Comparison of ENCODE assay signal across 8 mouse cellular contexts in the genomic region with DNA sequence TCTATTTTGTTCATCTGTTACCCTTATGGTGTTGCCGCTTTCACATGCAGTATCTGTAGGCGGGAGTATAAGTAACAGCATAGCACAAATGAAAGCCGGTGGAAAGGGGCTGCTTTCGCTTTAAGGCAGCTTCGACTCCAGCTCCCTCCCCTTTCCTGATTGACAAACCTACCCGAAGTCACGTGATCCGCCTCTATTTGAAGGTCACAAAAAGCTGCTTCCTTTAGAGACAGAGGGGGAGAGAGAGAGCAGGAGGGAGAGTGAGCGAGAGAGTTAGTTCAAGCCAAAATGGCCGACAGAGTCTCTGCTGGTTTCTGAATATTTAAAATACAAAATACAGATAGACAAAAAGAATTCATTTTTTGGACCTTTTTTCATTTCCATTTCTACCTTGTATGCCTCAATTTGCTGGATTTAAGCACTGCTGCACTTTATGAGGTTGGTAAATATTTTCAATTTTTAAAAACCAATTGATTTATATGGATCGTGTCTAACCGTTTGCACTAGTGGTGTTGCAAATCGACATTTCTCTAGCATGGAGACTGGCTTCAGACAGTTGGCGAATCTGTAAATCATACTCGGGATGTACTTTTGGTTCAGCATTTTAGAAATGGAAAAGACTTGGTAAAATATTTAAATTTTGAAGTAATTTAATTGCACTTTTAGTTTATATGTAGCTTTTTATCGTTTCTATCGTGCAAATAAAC.
DNase-seq lines count a peak whose midpoint lies in the region; ATAC-seq and TF ChIP-seq lines count a peak whose summit lies in the region.

No protein-coding gene starts in this region.

- peak overlapping the region; percentile 94 for H3K4me2 ChIP-seq in CH12.LX (ENCODE audit: insufficient read depth, low read depth, poor library complexity, severe bottlenecking)
- peak overlapping the region; percentile 54 for H3K4me2 ChIP-seq in forebrain, embryonic 11.5 days (ENCODE audit: low read depth, low read length, severe bottlenecking)
- H3K4me2 ChIP-seq in heart, embryonic 16.5 days (ENCODE audit: low read depth, low read length): peak overlapping the region; percentile 84
- H3K4me2 ChIP-seq in liver, embryonic 15.5 days: peak overlapping the region; percentile 80
- H3K4me2 ChIP-seq in neural tube, embryonic 12.5 days (replicated peaks): peak overlapping the region; percentile 69

- peak; percentile 88 for ATAC-seq in forebrain, embryonic 11.5 days (replicated peaks; ENCODE audit: low FRiP score)
- ATAC-seq in heart, embryonic 16.5 days (replicated peaks; ENCODE audit: extremely low read depth, insufficient read depth, low FRiP score): peak; percentile 90
- peak; percentile 72 for ATAC-seq in liver, embryonic 15.5 days (ENCODE audit: insufficient read depth)
- peak; percentile 89 for ATAC-seq in neural tube, embryonic 12.5 days (ENCODE audit: low FRiP score, low read depth)

- peaks cover 0 to 38% of the 10 kb centered on the region in 2 experiments; a peak in 3 of 4 replicates for H3K4me1 ChIP-seq in CH12.LX (ENCODE audit: control insufficient read depth in 1 of 2, insufficient read depth in 2 of 2)
- H3K4me1 ChIP-seq in forebrain, embryonic 11.5 days (replicated peaks; ENCODE audit: control insufficient read depth, insufficient read depth, low read length): peaks cover 10% of the 10 kb centered on the region
- H3K4me1 ChIP-seq in heart, embryonic 16.5 days (ENCODE audit: control insufficient read depth, insufficient read depth, low read length): peaks cover 25% of the 10 kb centered on the region
- peaks cover 45% of the 10 kb centered on the region for H3K4me1 ChIP-seq in liver, embryonic 15.5 days (replicated peaks)
- H3K4me1 ChIP-seq in neural tube, embryonic 12.5 days: peaks cover 25% of the 10 kb centered on the region

- TF ChIP-seq RAD21 in CH12.LX (IDR thresholded peaks at IDR 0.05; ENCODE audit: low read depth, low read length): no peak

- H3K79me2 ChIP-seq in CH12.LX (replicated peaks; ENCODE audit: control insufficient read depth, extremely low read depth, insufficient read depth, poor library complexity, severe bottlenecking): peaks cover 45% of the 10 kb centered on the region

- in situ Hi-C loops in CH12.LX (cut with MboI; ENCODE audit: low pct_ligation_motif_present, low pct_unique_long_range_greater_than_20kb, low sequenced_read_pairs): loop anchor here (25.0 kb wide), 1 partner anchor 161 kb away; no protein-coding TSS in a partner anchor

- H3K9ac ChIP-seq in CH12.LX (ENCODE audit: insufficient read depth, low read depth): peak overlapping the region; percentile 97
- H3K9ac ChIP-seq in forebrain, embryonic 11.5 days (ENCODE audit: low read length): peak overlapping the region; percentile 80
- peak overlapping the region; percentile 84 for H3K9ac ChIP-seq in heart, embryonic 16.5 days (ENCODE audit: low read length)
- peak overlapping the region; percentile 79 for H3K9ac ChIP-seq in liver, embryonic 15.5 days
- peak overlapping the region; percentile 75 for H3K9ac ChIP-seq in neural tube, embryonic 12.5 days

- dilution Hi-C loops in CH12.LX (cut with MboI; ENCODE audit: extremely low pct_ligation_motif_present, extremely low pct_unique_long_range_greater_than_20kb, low sequenced_read_pairs): no loop called here

- H3K4me3 ChIP-seq in CH12.LX (replicated peaks in 1 of 3; ENCODE audit: low read depth in 2 of 3, low read length in 2 of 3, poor library complexity in 1 of 3): peak overlapping the region; percentile 54 to 97 (median 63)
- peak overlapping the region; percentile 60 for H3K4me3 ChIP-seq in forebrain, embryonic 11.5 days (ENCODE audit: low read depth, low read length)
- peak overlapping the region; percentile 75 for H3K4me3 ChIP-seq in heart, embryonic 16.5 days (ENCODE audit: low read length)
- H3K4me3 ChIP-seq in liver, embryonic 15.5 days (replicated peaks): peak overlapping the region; percentile 70
- peak overlapping the region; percentile 54 for H3K4me3 ChIP-seq in neural tube, embryonic 12.5 days

- peak; percentile 99 for DNase-seq in CH12.LX (ENCODE audit: extremely low read depth)
- peak; percentile 98 for DNase-seq in c-Kit-positive CD71-positive TER-119-negative erythroid progenitor cells, embryonic 14.5 days (ENCODE audit: low read depth)
- DNase-seq in forebrain, embryonic 11.5 days (ENCODE audit: low spot score): peak; percentile 88
- DNase-seq in kidney, postnatal 36 days: peak; percentile 90 to 98
- DNase-seq in telencephalon, adult 2 months (ENCODE audit: low read depth, low spot score): peak; percentile 99

- peak; percentile 96 for TF ChIP-seq POLR2A in CH12.LX (IDR thresholded peaks at IDR 0.05; ENCODE audit: low read depth, low read length)

- no peaks in the 10 kb centered on the region for H3K9me3 ChIP-seq in CH12.LX (replicated peaks; ENCODE audit: low read length)
- no peaks in the 10 kb centered on the region for H3K9me3 ChIP-seq in forebrain, embryonic 11.5 days (ENCODE audit: control insufficient read depth, low read length)
- H3K9me3 ChIP-seq in heart, embryonic 16.5 days (replicated peaks; ENCODE audit: control insufficient read depth, low read length): no peaks in the 10 kb centered on the region
- no peaks in the 10 kb centered on the region for H3K9me3 ChIP-seq in liver, embryonic 15.5 days (replicated peaks)
- no peaks in the 10 kb centered on the region for H3K9me3 ChIP-seq in neural tube, embryonic 12.5 days

- no peaks in the 10 kb centered on the region for H3K27me3 ChIP-seq in CH12.LX (replicated peaks)
- no peaks in the 10 kb centered on the region for H3K27me3 ChIP-seq in forebrain, embryonic 11.5 days (ENCODE audit: control insufficient read depth, insufficient read depth, low read length)
- no peaks in the 10 kb centered on the region for H3K27me3 ChIP-seq in heart, embryonic 16.5 days (ENCODE audit: control insufficient read depth, insufficient read depth, low read length)
- no peaks in the 10 kb centered on the region for H3K27me3 ChIP-seq in liver, embryonic 15.5 days
- H3K27me3 ChIP-seq in neural tube, embryonic 12.5 days (replicated peaks): no peaks in the 10 kb centered on the region

- peaks cover 2 to 9% of the 10 kb centered on the region in 2 experiments for H3K36me3 ChIP-seq in CH12.LX (replicated peaks in 1 of 2; ENCODE audit: control insufficient read depth in 1 of 2, insufficient read depth in 1 of 2, low read length in 1 of 2)
- H3K36me3 ChIP-seq in forebrain, embryonic 11.5 days (ENCODE audit: control insufficient read depth, insufficient read depth, low read length): no peaks in the 10 kb centered on the region
- no peaks in the 10 kb centered on the region for H3K36me3 ChIP-seq in heart, embryonic 16.5 days (ENCODE audit: control insufficient read depth, insufficient read depth)
- H3K36me3 ChIP-seq in liver, embryonic 15.5 days (replicated peaks): no peaks in the 10 kb centered on the region
- no peaks in the 10 kb centered on the region for H3K36me3 ChIP-seq in neural tube, embryonic 12.5 days

- no peak for TF ChIP-seq EP300 in CH12.LX (IDR thresholded peaks at IDR 0.05; ENCODE audit: low read length)

- WGBS in forebrain, embryonic 11.5 days: under 1% methylated on average over 17 of the region's 17 CpGs
- under 1% methylated on average over 17 of the region's 17 CpGs for WGBS in heart, embryonic 16.5 days
- WGBS in liver, embryonic 15.5 days (ENCODE audit: insufficient replicate concordance): under 1% methylated on average over 17 of the region's 17 CpGs
- under 1% methylated on average over 17 of the region's 17 CpGs for WGBS in neural tube, embryonic 12.5 days

- H3K27ac ChIP-seq in CH12.LX (ENCODE audit: insufficient read depth, low read depth): peak overlapping the region; percentile 79
- peak overlapping the region; percentile 91 for H3K27ac ChIP-seq in forebrain, embryonic 11.5 days (ENCODE audit: low read depth, low read length)
- H3K27ac ChIP-seq in heart, embryonic 16.5 days (ENCODE audit: low read length): peak overlapping the region; percentile 95
- H3K27ac ChIP-seq in liver, embryonic 15.5 days (replicated peaks): peak overlapping the region; percentile 94
- 0 out of 2 replicates have a peak overlapping the region, but pooled peaks have one; percentile 16 for H3K27ac ChIP-seq in neural tube, embryonic 12.5 days

- TF ChIP-seq CTCF in CH12.LX (conservative IDR thresholded peaks at IDR 0.05 in 1 of 2, IDR thresholded peaks at IDR 0.05 in 1 of 2; ENCODE audit: low read depth in 2 of 2, low read length in 2 of 2): no peak

TF ChIP-seq in CH12.LX, 34 proteins besides CTCF, POLR2A, EP300 and RAD21 (continues in another document):
- TF ChIP-seq SMC3 (IDR thresholded peaks at IDR 0.05; ENCODE audit: low read depth, low read length): no peak
- TF ChIP-seq TCF12 (IDR thresholded peaks at IDR 0.05; ENCODE audit: low read depth, low read length): peak; percentile 91
- no peak for TF ChIP-seq ZKSCAN1 (IDR thresholded peaks at IDR 0.05; ENCODE audit: borderline replicate concordance, low read depth, low read length)
- TF ChIP-seq BHLHE40 (IDR thresholded peaks at IDR 0.05; ENCODE audit: low read depth, low read length): peak; percentile 93
- TF ChIP-seq TBP (conservative IDR thresholded peaks at IDR 0.05; ENCODE audit: low read depth, low read length): peak; percentile 99
- no peak for TF ChIP-seq GABPA (IDR thresholded peaks at IDR 0.05; ENCODE audit: insufficient replicate concordance, low read depth, low read length)
- TF ChIP-seq MEF2A (IDR thresholded peaks at IDR 0.05; ENCODE audit: borderline replicate concordance, low read depth, low read length): no peak
- peak; percentile 81 for TF ChIP-seq NELFE (IDR thresholded peaks at IDR 0.05; ENCODE audit: low read depth, low read length)
- TF ChIP-seq KAT2A (IDR thresholded peaks at IDR 0.05; ENCODE audit: insufficient replicate concordance, low read length): no peak
- TF ChIP-seq MAFK (IDR thresholded peaks at IDR 0.05; ENCODE audit: insufficient replicate concordance, low read length): no peak
- TF ChIP-seq USF2 (conservative IDR thresholded peaks at IDR 0.05; ENCODE audit: low read depth, low read length): peak; percentile 99
- TF ChIP-seq JUND (conservative IDR thresholded peaks at IDR 0.05; ENCODE audit: low read depth, low read length): no peak
- no peak for TF ChIP-seq RCOR1 (conservative IDR thresholded peaks at IDR 0.05; ENCODE audit: low read depth, low read length)
- TF ChIP-seq POLR2AphosphoS2 (IDR thresholded peaks at IDR 0.05; ENCODE audit: low read depth, low read length): 0 out of 2 replicates have a peak, but pooled peaks have one; percentile 52
- no peak for TF ChIP-seq CHD2 (IDR thresholded peaks at IDR 0.05; ENCODE audit: low read length)
- peak; percentile 26; the same call in 1 of the 2 replicates for TF ChIP-seq NRF1 (IDR thresholded peaks at IDR 0.05; ENCODE audit: low read depth, low read length)
- no peak for TF ChIP-seq E2F4 (IDR thresholded peaks at IDR 0.05; ENCODE audit: insufficient replicate concordance, low read depth, low read length)
- peak; percentile 88 for TF ChIP-seq MAX (IDR thresholded peaks at IDR 0.05; ENCODE audit: low read length)
- no peak for TF ChIP-seq JUN (IDR thresholded peaks at IDR 0.05; ENCODE audit: insufficient read depth, low read depth, low read length)
- TF ChIP-seq ZMIZ1 (IDR thresholded peaks at IDR 0.05; ENCODE audit: low read depth, low read length): no peak
- no peak for TF ChIP-seq PAX5 (IDR thresholded peaks at IDR 0.05; ENCODE audit: low read length)

Comparison
In these comparisons a context has a peak if more than half of its experiments do, and no peak if none do; other contexts are left out.
1. Peak in every context shown above with its lines: DNase-seq, ATAC-seq, H3K4me3 ChIP-seq and H3K27ac ChIP-seq.
2. H3K27ac ChIP-seq: peak in every context shown above with its lines; median percentile 95 in heart, embryonic 16.5 days; 94 in liver, embryonic 15.5 days; 91 in forebrain, embryonic 11.5 days; 79 in CH12.LX; 16 in neural tube, embryonic 12.5 days.